Mouse (Mus musculus) gastrocnemius, postnatal 14 days (tissue): ENCODE data around the gene Slc35b2. TPM values are rescaled to one million over a fixed set of nuclear protein-coding genes. Genes with fewer than 3 reads are reported as not detected.

Experiments used
- DNase-seq: peaks from one replicate; pipeline ENCODE4 v3.0.0; 2021; ENCODE audit warnings: mixed read lengths
- intact Hi-C: fragments of 180-260 bp; cut with DNase I; formaldehyde crosslinking; loops from one replicate; pipeline ENCODE4 v1.15.1; 2025; ENCODE audit warnings: low total_unique reads
- total RNA-seq, 2 experiments: library from RNA; stranded (reverse); gene quantifications; 2 replicates each; pipeline ENCODE4 v1.2.3; 2021

The Slc35b2 gene
- total RNA-seq, 2 experiments from 2014 or later = 25.6 to 28.6 TPM

DNA sequence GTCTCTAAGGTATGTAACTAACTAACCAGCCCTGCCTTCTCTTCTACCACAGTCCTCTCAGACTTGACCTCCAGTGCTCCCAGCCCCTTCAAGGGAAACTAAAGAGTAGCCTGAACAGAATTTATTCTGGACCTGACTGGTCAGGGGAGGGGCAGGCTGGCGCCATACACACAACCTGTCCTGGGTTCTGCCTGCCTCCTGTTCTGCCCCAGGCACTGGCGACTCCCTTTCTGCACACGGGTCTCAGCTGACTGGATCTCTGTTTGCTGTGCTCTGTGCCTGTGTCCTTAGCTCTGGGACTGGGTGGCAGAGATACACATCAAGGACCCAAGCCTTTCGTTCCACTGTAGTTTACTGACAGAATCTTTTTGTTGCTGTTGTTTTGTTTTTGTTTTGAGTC lies 15.9 kb downstream of the Slc35b2 start:
- DNase-seq = no peak
- intact Hi-C loops = no loop called here

GRCm38 (mm10) chr17:45580958-45581477 lies 17.3 kb downstream of the Slc35b2 start:
- intact Hi-C loops = loop anchor here (2.0 to 5.0 kb wide), 2 partner anchors 51 to 62 kb away; no protein-coding TSS in a partner anchor
- peak; percentile 68 for DNase-seq

- peak; percentile 63 for DNase-seq
- intact Hi-C loops = loop anchor here (2.0 to 5.0 kb wide), 2 partner anchors 51 to 61 kb away; no protein-coding TSS in a partner anchor
Measured at GRCm38 (mm10) chr17:45581567-45581983, 17.9 kb downstream of the Slc35b2 start.

GRCm38 (mm10) chr17:45582188-45582587 lies 18.5 kb downstream of the Slc35b2 start:
- intact Hi-C loops = loop anchor here (5.0 kb wide), 1 partner anchor 50 kb away; no protein-coding TSS in a partner anchor

DNA sequence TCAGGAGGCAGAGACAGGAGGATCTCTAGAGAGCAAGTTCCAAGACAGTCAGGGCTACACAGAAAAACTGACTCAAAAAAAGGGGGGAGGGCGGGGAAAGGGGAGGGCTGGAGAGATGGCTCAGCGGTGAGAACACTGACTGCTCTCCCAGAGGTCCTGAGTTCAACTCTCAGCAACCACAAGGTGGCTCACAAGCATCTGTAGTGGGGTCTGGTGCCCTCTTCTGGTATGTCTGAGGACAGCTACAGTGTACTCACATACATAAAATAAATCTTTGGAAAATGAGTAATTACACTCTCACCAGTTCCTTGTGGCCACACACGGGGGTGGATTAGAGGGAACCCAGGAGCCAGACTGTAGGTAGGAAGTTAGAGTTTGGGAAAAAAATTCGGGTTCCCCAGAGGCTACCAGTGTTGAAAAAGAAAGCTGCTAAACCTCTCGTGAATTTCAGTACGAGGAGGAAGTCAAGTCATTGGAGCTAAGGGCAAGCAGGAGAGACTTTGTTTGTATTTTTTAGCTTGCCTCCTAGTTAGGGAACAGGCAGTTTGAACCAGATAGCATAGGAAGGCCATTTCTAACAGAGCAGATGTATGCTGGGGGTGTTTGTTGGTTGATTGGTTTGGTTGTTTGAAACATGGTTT lies 19.2 kb downstream of the Slc35b2 start:
- intact Hi-C loops = loop anchor here (5.0 kb wide), 1 partner anchor 49 kb away; no protein-coding TSS in a partner anchor
- no peak for DNase-seq

More at GRCm38 (mm10) chr17:45582188-45582587, 18.5 kb downstream of the Slc35b2 start:
- no peak for DNase-seq

DNA sequence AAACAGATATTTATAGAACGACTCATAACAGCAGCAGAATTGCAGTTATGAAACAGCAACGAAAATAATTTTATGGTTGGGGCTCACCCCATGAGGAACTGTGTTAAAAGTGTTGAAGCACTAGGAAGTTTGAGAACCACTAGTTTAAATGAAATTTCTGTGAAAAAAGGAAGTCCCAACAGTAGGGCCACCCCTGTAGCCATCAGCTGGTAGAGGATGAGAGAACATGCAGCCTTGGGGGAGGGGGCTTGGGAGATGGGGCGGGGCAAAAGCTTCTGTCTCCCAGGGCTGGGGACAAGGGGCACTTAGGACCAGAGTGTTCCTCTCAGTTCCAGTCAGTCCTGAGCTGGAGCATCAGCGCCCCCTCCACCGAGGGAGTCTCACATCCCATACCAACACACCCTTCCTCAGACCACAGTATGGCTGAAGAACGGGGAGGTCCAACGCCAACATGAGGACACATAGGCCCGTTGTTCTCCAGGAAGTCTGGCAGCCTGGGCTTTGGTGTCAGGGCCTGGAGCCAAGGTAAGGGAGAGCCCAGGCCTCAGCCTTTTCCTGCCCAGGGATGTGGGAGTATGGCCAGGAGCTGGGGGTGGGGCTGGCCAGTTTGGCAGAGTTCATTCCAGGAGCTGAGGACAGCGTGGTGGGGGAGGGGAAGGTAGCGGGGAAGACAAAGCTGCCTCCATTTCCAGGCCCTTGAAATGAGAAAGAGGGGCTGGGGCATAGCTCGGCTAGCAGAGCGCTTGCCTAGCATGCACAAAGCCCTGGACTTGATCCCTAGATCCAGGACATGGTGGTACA lies 20.6 kb downstream of the Slc35b2 start:
- DNase-seq = peak; percentile 91
- intact Hi-C loops = loop anchor here (5.0 kb wide), 1 partner anchor 48 kb away; no protein-coding TSS in a partner anchor

DNA sequence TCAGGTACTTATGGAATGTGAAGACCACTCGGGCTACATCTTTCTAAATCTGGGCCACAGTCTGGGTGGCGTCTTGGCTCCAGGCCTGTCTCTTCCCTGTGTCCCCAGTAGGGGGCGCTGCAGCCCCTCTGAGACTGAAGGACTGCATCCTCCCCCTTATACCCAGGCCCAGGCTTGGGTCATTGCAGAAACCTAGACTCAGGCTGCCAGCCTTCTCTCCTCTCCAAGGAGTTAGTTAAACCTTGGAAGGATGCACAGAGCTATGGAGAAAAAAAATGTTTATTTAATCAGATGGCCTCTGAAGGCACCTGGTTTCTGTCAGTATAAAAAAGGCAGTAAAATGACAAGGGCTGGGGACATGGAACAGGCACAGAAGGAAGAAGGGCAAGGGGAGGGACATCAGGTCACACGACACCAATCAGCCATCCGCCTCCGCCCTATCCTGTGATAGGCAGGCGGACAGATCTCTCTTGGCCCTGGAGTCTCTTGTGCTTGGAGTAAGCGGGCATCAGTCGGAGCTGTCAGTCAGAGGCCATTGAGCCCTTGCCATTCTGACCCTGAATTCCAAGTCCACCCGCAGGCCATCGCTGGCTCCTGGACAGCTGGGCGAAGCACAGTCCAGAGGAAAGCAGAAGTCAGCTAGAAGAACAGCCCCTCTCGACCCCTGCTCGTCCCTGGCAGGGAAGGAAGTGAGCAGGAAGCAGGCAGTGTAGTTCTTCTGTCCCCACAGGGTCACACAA lies 21.4 kb downstream of the Slc35b2 start:
- DNase-seq = peak; percentile 85
- intact Hi-C loops = loop anchor here (5.0 kb wide), 1 partner anchor 47 kb away; no protein-coding TSS in a partner anchor

DNA sequence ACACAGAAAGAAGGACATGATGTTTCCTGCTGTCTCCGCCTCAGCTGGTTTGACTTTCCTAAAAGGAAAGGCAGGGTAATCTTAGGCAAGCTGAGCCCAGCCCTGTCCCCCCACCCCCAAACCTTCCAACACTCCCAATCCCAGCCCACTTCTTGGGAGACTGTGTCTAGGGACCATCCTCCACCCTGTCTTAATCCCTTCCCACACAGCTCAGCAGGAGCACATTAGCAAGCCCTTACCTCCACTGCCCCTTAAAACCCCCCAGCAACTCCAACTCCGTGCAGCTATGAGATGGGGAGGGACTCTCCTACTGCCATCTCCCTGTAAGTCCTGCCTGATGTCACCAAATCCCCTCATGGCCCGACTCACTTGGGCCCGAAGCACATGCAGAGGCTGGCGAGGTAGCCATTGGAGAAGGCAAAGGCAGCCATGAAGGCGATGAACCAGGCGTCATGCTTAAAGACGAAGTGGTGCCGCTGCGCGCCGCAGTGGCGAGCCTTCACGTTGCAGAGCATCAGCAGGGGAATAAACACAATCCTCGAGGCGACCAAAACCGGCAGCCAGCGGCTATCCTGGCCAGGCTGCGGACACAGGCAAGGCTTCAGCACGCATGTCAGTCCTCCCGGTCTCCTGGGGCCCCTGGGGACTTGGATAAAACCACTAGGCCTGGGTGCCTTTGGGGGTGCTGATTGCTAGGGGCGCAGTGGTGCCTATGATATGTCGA lies 22.2 kb downstream of the Slc35b2 start:
- no peak for DNase-seq
- intact Hi-C loops = no loop called here

DNA sequence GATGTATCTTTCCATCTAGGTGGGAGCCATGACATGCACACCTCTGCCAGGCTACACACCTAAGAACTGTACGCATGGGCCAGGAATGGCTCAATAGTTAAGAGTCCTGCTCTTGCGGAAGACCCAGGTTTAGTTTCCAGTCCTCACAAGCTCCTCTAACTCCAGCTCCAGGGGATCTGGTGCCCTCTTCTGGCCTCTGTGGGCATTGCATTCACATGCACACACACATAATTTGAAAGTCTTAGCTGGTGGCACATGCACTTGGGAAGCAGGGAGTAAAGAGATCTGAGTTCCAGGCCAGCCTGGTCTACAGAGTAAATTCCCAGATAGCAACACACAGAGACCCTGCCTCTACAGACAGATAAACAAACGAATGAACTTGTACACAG lies 22.8 kb downstream of the Slc35b2 start:
- intact Hi-C loops = no loop called here
- DNase-seq = no peak

- intact Hi-C loops = no loop called here
- DNase-seq = no peak
Measured at GRCm38 (mm10) chr17:45588370-45588769, 24.7 kb downstream of the Slc35b2 start.

GRCm38 (mm10) chr17:45589236-45589635 lies 25.6 kb downstream of the Slc35b2 start:
- intact Hi-C loops = no loop called here
- no peak for DNase-seq

DNA sequence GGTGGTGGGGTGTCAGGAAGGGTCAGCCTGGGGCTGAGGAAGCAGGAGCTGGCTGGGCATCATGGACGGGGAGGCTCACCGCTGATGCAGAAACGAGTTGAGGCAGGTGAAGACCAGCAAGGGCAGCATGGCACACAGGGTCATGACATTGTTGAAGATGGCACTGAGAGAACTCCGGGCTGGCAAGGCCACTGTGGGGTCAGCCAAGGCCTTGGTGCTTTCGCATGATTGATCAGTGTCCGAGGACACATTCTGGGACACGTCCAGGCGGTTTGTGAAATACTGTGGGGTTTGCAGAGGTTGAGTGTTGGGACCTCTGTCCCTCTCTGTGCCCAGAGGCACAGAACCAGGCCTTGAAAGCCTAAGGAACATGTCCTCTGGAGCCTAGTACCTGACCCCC lies 26.2 kb downstream of the Slc35b2 start:
- DNase-seq = no peak

GRCm38 (mm10) chr17:45590410-45590809 lies 26.7 kb downstream of the Slc35b2 start:
- DNase-seq = no peak
- intact Hi-C loops = loop anchor here (5.0 kb wide), 1 partner anchor 37 kb away; no protein-coding TSS in a partner anchor

More for the DNA sequence above, 26.2 kb downstream of the Slc35b2 start:
- intact Hi-C loops = loop anchor here (5.0 kb wide), 1 partner anchor 37 kb away; no protein-coding TSS in a partner anchor

- intact Hi-C loops = loop anchor here (5.0 kb wide), 1 partner anchor 35 kb away; no protein-coding TSS in a partner anchor
Measured at GRCm38 (mm10) chr17:45591701-45592605, 28.3 kb downstream of the Slc35b2 start.

GRCm38 (mm10) chr17:45592606-45593431 lies 29.1 kb downstream of the Slc35b2 start:
- intact Hi-C loops = loop anchor here (5.0 kb wide), 1 partner anchor 34 kb away; no protein-coding TSS in a partner anchor
- DNase-seq = peak; percentile 73

More at GRCm38 (mm10) chr17:45591701-45592605, 28.3 kb downstream of the Slc35b2 start:
- DNase-seq = peak; percentile 87

- intact Hi-C loops = loop anchor here (5.0 kb wide), 1 partner anchor 34 kb away; no protein-coding TSS in a partner anchor
- DNase-seq = no peak
Measured at GRCm38 (mm10) chr17:45593479-45593878, 29.8 kb downstream of the Slc35b2 start.

DNA sequence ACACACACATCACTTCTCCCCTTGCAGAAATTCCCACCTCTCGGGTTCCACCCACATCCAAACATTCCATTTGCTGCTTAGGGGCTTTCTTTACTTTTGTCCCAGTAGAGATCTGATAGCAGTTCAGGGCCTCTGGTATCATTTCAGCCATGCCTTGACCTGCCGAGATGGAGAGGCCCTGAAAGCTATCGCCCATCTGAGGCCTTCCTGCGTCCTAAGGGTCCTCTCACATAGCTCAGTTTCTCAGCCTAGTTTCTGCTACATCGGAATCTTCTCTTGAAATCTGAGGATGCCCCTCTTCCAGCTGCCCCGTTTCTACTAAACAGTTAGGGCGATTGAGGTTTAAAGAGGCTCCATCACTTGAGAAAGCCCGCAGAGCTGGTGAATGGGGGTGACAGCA lies 30.5 kb downstream of the Slc35b2 start:
- intact Hi-C loops = loop anchor here (5.0 kb wide), 1 partner anchor 33 kb away; no protein-coding TSS in a partner anchor
- no peak for DNase-seq
